Mouse (Mus musculus) embryonic facial prominence, embryonic 14.5 days (tissue): Measurements from ENCODE around the gene Mief1. TPM values are rescaled to one million over a fixed set of nuclear protein-coding genes. Genes with fewer than 3 reads are reported as not detected.
A peak's percentile ranks its signal among the peaks of the same experiment; 100 is the strongest.

Experiments
- ATAC-seq: fragments of 200-750 bp; cut with Nextera tagmentation; 2 replicates; pipeline ENCODE4 v1.8.0; 2017; ENCODE audit warnings: low read depth, moderate number of reproducible peaks, moderate TSS enrichment
- DNase-seq: peaks from one replicate; pipeline ENCODE4 v3.0.0-alpha.2; 2015; ENCODE audit warnings: low spot score
- H3K27ac ChIP-seq: fragments of 300-500 bp; sonication (generic); replicated peaks from 2 replicates; pipeline ENCODE4 v1.5.1; 2014; ENCODE audit warnings: low read depth, mild to moderate bottlenecking, low read length, moderate library complexity
- H3K27me3 ChIP-seq: fragments of 300-500 bp; sonication (generic); replicated peaks from 2 replicates; pipeline ENCODE4 v1.6.1; 2014; ENCODE audit warnings: low read length; ENCODE audit not compliant: control insufficient read depth, insufficient read depth
- H3K36me3 ChIP-seq: fragments of 300-500 bp; sonication (generic); 2 replicates; pipeline ENCODE4 v1.6.1; 2014; ENCODE audit warnings: low read length, mixed read lengths; ENCODE audit not compliant: control insufficient read depth, insufficient read depth
- H3K4me1 ChIP-seq: fragments of 300-500 bp; sonication (generic); 2 replicates; pipeline ENCODE4 v1.6.1; 2014; ENCODE audit warnings: antibody characterized with exemption, low read length; ENCODE audit not compliant: control insufficient read depth, insufficient read depth
- H3K4me2 ChIP-seq: fragments of 300-500 bp; sonication (generic); 2 replicates; pipeline ENCODE4 v1.6.1; 2014; ENCODE audit warnings: low read depth, mild to moderate bottlenecking, low read length, moderate library complexity, mixed read lengths
- H3K4me3 ChIP-seq: fragments of 300-500 bp; sonication (generic); 2 replicates; pipeline ENCODE4 v1.5.1; 2014; ENCODE audit warnings: low read depth, mild to moderate bottlenecking, low read length
- H3K9ac ChIP-seq: fragments of 300-500 bp; sonication (generic); 2 replicates; pipeline ENCODE4 v1.6.1; 2014; ENCODE audit warnings: low read depth, mild to moderate bottlenecking, low read length, moderate library complexity, mixed read lengths
- H3K9me3 ChIP-seq: fragments of 300-500 bp; sonication (generic); 2 replicates; pipeline ENCODE4 v1.6.1; 2016; ENCODE audit warnings: low read length; ENCODE audit not compliant: control insufficient read depth
- WGBS: fragments of 180-500 bp; shearing (Covaris S2); extraction: QIAGEN DNeasy Blood & Tissue Kit; methylation state at CpG from one replicate; pipeline ENCODE4 v1.1.7; 2014; 5-methylcytosine and 5-hydroxymethylcytosine counted together
- polyA plus RNA-seq: library from polyadenylated mRNA; unstranded; fragments of >200 nt; fragmentation: Nextera tagmentation; extraction: Ambion mirVana; gene quantifications from 2 replicates; pipeline ENCODE4 v1.2.1, GENCODE M21; 2014

The Mief1 gene
- polyA plus RNA-seq, 1 experiment from 2014 or later: 27.9 TPM

DNA sequence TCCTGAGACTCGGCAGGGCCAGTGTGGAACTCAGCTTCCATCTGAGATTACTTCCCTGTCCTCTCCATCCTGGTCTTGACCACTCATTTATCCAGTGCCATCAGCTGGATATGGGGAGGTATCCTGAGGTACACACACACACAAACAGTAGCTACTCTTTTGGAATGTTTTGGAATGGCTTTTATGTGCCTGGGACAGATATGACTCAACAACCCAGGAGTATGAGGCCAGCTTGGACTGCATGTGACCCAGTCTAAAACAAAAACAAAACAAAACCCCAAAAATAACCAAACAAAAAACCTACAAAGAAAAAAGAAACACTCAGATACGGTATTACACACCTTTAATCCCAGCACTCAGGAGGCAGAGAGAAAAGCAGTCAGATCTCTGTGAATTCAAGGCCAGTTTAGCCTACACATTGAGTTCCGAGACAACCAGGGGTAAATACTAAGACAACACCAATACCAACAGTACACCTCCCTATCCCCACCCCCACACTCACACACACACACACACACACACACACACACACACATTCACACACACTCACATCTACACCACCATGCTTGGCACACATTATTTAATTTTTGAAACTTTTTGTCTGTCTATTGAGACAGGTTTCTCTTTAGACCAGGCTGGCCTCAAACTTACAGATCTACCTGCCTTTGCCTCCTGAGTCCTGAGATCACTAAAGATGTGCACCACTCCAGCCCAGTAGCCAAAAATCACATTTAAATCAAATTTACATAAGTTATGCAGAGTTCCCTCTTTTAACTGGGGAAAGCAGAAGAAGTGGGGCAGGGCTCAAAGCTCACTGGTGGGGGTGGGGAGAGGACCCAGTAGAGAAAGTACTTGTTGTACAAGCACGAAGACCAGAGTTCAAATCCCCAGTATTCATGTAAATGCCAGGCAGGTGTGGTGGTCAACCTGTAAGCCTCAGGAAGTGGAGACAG lies 13.8 kb upstream of the Mief1 start:
- no peak overlapping the region for H3K9ac ChIP-seq
- H3K36me3 ChIP-seq: no peaks in the 10 kb centered on the region
- H3K9me3 ChIP-seq: no peaks in the 10 kb centered on the region
- peak overlapping the region; percentile 32; the same call in 1 of the 2 replicates for H3K4me2 ChIP-seq
- ATAC-seq: no peak
- H3K27me3 ChIP-seq: no peaks in the 10 kb centered on the region
- 77% methylated on average over 4 of the region's 4 CpGs for WGBS
- no peak overlapping the region for H3K27ac ChIP-seq
- H3K4me3 ChIP-seq: no peak overlapping the region
- DNase-seq: no peak
- H3K4me1 ChIP-seq: no peaks in the 10 kb centered on the region

- Histone ChIP-seq H3K36me3 (no peaks in the 10 kb centered on the region), H3K4me2 (no peak overlapping the region), H3K27me3 (no peaks in the 10 kb centered on the region), H3K9me3 (no peaks in the 10 kb centered on the region), H3K4me1 (no peaks in the 10 kb centered on the region), H3K9ac (no peak overlapping the region), H3K27ac (no peak overlapping the region), H3K4me3 (no peak overlapping the region)
- ATAC-seq (no peak), DNase-seq (no peak)
- WGBS: 69% methylated on average over 8 of the region's 8 CpGs
Observed at GRCm38 (mm10) chr15:80221031-80221430, 12.8 kb upstream of the Mief1 start.

DNA sequence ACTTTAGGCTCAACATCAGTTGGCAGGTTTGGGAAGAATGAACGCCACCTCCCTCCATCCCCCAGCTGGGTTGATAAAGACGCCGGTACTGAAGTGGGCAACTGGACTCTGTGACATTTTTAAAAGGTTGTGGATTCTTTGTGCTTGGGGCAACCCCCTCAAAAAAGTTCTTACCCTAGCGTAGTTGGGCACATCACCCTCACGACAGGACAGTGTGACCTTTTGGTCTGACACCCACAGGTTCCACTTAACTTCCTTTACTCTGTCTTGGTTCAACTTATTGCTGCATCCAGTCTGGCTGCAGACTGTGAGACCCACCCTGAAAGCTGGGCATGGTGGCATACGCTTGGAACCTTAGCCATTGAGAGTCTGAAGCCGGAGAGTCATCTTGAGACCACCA lies 10.1 kb upstream of the Mief1 start:
- DNase-seq: no peak
- Histone ChIP-seq H3K27ac (no peak overlapping the region), H3K4me3 (no peak overlapping the region), H3K36me3 (no peaks in the 10 kb centered on the region), H3K9me3 (no peaks in the 10 kb centered on the region), H3K27me3 (no peaks in the 10 kb centered on the region), H3K4me2 (no peak overlapping the region), H3K9ac (no peak overlapping the region), H3K4me1 (no peaks in the 10 kb centered on the region)
- WGBS: 86% methylated on average over 7 of the region's 7 CpGs
- ATAC-seq: no peak

- Histone ChIP-seq H3K4me2 (no peak overlapping the region), H3K9ac (no peak overlapping the region), H3K36me3 (no peaks in the 10 kb centered on the region), H3K27me3 (no peaks in the 10 kb centered on the region), H3K9me3 (no peaks in the 10 kb centered on the region), H3K4me3 (no peak overlapping the region), H3K27ac (no peak overlapping the region), H3K4me1 (no peaks in the 10 kb centered on the region)
- WGBS: 18% methylated on average over 9 of the region's 9 CpGs
- DNase-seq (peak; percentile 39), ATAC-seq (peak; percentile 71; the same call in 1 of the 2 replicates)
Observed at GRCm38 (mm10) chr15:80225208-80225607, 8.6 kb upstream of the Mief1 start.

DNA sequence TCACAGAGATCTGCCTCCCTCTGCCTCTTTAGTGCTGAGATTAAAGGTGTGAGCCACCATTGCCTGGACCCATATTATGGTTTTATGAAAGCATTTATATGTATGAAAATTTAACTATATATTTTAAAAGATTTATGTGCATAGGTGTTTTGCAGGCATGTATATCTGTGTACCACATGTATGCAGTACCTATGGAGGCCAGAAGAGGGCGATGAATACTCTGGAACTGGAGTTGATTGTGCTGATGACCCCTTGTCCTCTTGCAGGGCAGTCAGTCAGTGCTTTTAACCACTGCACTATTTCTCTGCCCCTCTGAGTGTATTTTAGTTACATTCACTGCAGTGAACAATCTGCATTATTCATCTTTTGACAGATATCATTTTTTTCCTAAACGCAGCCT lies 8.0 kb upstream of the Mief1 start:
- Histone ChIP-seq H3K9me3 (no peaks in the 10 kb centered on the region), H3K4me1 (no peaks in the 10 kb centered on the region), H3K27me3 (no peaks in the 10 kb centered on the region), H3K4me2 (no peak overlapping the region), H3K36me3 (no peaks in the 10 kb centered on the region), H3K9ac (no peak overlapping the region), H3K27ac (no peak overlapping the region), H3K4me3 (no peak overlapping the region)
- peak; percentile 27 for DNase-seq
- 46% methylated on average over 2 of the region's 2 CpGs for WGBS
- ATAC-seq: no peak

GRCm38 (mm10) chr15:80228071-80228800 lies 5.6 kb upstream of the Mief1 start:
- Histone ChIP-seq H3K4me2 (no peak overlapping the region), H3K27me3 (no peaks in the 10 kb centered on the region), H3K36me3 (no peaks in the 10 kb centered on the region), H3K9me3 (no peaks in the 10 kb centered on the region), H3K4me1 (no peaks in the 10 kb centered on the region; the same call in 1 of the 2 replicates), H3K4me3 (no peak overlapping the region), H3K27ac (no peak overlapping the region), H3K9ac (no peak overlapping the region)
- ATAC-seq (no peak), DNase-seq (no peak)
- WGBS: 75% methylated on average over 17 of the region's 17 CpGs

DNA sequence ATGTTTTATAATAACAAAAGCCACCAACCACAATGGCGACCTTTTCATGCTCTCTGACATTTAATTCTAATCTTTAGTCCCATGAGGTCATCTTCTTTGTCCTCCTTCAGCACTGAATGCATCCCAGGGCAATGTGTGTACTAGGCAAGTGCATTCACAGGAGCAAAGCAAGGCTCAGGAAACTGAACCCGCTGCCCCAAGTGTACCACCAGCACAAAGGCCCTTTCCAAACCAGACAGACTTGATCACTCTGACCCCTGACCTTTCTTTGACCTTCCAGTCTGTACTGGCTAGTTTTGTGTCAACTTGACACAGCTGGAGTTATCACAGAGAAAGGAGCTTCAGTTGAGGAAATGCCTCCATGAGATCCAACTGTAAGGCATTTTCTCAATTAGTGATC lies 1.5 kb upstream of the Mief1 start:
- WGBS: 53% methylated on average over 2 of the region's 2 CpGs
- DNase-seq (peak; percentile 16), ATAC-seq (no peak)
- Histone ChIP-seq H3K9me3 (no peaks in the 10 kb centered on the region), H3K27me3 (no peaks in the 10 kb centered on the region), H3K9ac (no peak overlapping the region), H3K36me3 (peaks cover 18% of the 10 kb centered on the region), H3K4me2 (no peak overlapping the region), H3K27ac (no peak overlapping the region), H3K4me1 (peaks cover 3% of the 10 kb centered on the region), H3K4me3 (no peak overlapping the region)

GRCm38 (mm10) chr15:80233053-80233452 lies 765 bp upstream of the Mief1 start:
- peak overlapping the region; percentile 76 for H3K4me2 ChIP-seq
- H3K4me3 ChIP-seq: peak overlapping the region; percentile 96; the same call in 1 of the 2 replicates
- H3K36me3 ChIP-seq: peaks cover 23% of the 10 kb centered on the region
- 45% methylated on average over 4 of the region's 4 CpGs for WGBS
- ATAC-seq: no peak
- peaks cover 3% of the 10 kb centered on the region for H3K4me1 ChIP-seq
- 0 out of 2 replicates have a peak overlapping the region, but pooled peaks have one; percentile 9 for H3K9ac ChIP-seq
- H3K9me3 ChIP-seq: no peaks in the 10 kb centered on the region
- peak overlapping the region; percentile 63 for H3K27ac ChIP-seq
- DNase-seq: no peak
- H3K27me3 ChIP-seq: no peaks in the 10 kb centered on the region
